Comparison of ENCODE assay signal across 25 mouse cellular contexts in genomic region chr16:10910541-10910940, GRCm38 (mm10).
A peak's percentile ranks its signal among the peaks of the same experiment; 100 is the strongest.
DNase-seq lines count a peak whose midpoint lies in the region; ATAC-seq lines count a peak whose summit lies in the region.
"Had no signal": no experiment of that assay in that cellular context is flagged by ENCODE, and none has a peak within 500 bp of the region (broad histone marks: within the 10 kb centered on the region; RNA-seq: fewer than 3 reads in every experiment).

No protein-coding gene starts in this region.

- no peaks in the 10 kb centered on the region for H3K36me3 ChIP-seq in heart, embryonic 12.5 days
- H3K36me3 ChIP-seq in midbrain, embryonic 16.5 days (ENCODE audit: control insufficient read depth, insufficient read depth, low read length): no peaks in the 10 kb centered on the region
- H3K36me3 ChIP-seq: forebrain, embryonic 10.5 days; G1E; heart, embryonic 13.5 days; hindbrain, embryonic 15.5 days had no signal

- intact Hi-C loops in heart, postnatal 10 days (cut with DNase I): no loop called here

- no peak overlapping the region for H3K4me3 ChIP-seq in heart, embryonic 12.5 days
- no peak overlapping the region for H3K4me3 ChIP-seq in midbrain, embryonic 16.5 days (ENCODE audit: low read depth, low read length)
- H3K4me3 ChIP-seq: forebrain, embryonic 10.5 days; forebrain, embryonic 13.5 days; gastrocnemius, adult 2 months; heart, embryonic 13.5 days; hindbrain, embryonic 15.5 days had no signal

- peak; percentile 70 for DNase-seq in adrenal gland, adult 2 months
- no peak for DNase-seq in adrenal gland, adult 18-20 months (ENCODE audit: low spot score in 2 of 2)
- DNase-seq in heart, postnatal 10 days: no peak
- DNase-seq in adrenal gland, postnatal 10 days: peak; percentile 37
- peak; percentile 62 to 66 for DNase-seq in adrenal gland, postnatal 36 days
- no peak for DNase-seq in right cerebral cortex, postnatal 25 days
- DNase-seq: B cell, adult 2 months; cerebellum, adult 18-20 months; cerebellum, adult 9-10 months; cerebellum, postnatal 14 days; forebrain, postnatal 0 days; gastrocnemius, adult 2 months; gastrocnemius, postnatal 14 days; heart, adult 11 months; kidney, adult 2 months had no signal

- no peak overlapping the region for H3K4me2 ChIP-seq in heart, embryonic 12.5 days
- no peak overlapping the region for H3K4me2 ChIP-seq in midbrain, embryonic 16.5 days (ENCODE audit: low read length)
- H3K4me2 ChIP-seq: forebrain, embryonic 13.5 days; heart, embryonic 13.5 days; hindbrain, embryonic 15.5 days had no signal

- H3K27me3 ChIP-seq in heart, embryonic 12.5 days (replicated peaks): no peaks in the 10 kb centered on the region
- H3K27me3 ChIP-seq in midbrain, embryonic 16.5 days (ENCODE audit: control insufficient read depth, insufficient read depth, low read depth, low read length): no peaks in the 10 kb centered on the region
- H3K27me3 ChIP-seq: CH12.LX; forebrain, embryonic 13.5 days; heart, embryonic 13.5 days; hindbrain, embryonic 15.5 days; Patski had no signal

- no peak overlapping the region for H3K9ac ChIP-seq in heart, embryonic 12.5 days
- H3K9ac ChIP-seq in midbrain, embryonic 16.5 days (ENCODE audit: low read depth, low read length): no peak overlapping the region
- H3K9ac ChIP-seq: forebrain, embryonic 13.5 days; forebrain, postnatal 0 days; heart, embryonic 13.5 days; hindbrain, embryonic 15.5 days had no signal

- 0 out of 2 replicates have a peak overlapping the region, but pooled peaks have one; percentile 11 for H3K27ac ChIP-seq in heart, embryonic 12.5 days (ENCODE audit: poor library complexity, severe bottlenecking)
- H3K27ac ChIP-seq in midbrain, embryonic 16.5 days (ENCODE audit: low read length): no peak overlapping the region
- H3K27ac ChIP-seq: forebrain, embryonic 10.5 days; forebrain, embryonic 13.5 days; gastrocnemius, adult 2 months; heart, embryonic 13.5 days; hindbrain, embryonic 15.5 days had no signal

- peaks cover 12% of the 10 kb centered on the region for H3K4me1 ChIP-seq in heart, embryonic 12.5 days (replicated peaks)
- H3K4me1 ChIP-seq in midbrain, embryonic 16.5 days (ENCODE audit: control insufficient read depth, insufficient read depth, low read length): no peaks in the 10 kb centered on the region
- H3K4me1 ChIP-seq: forebrain, embryonic 13.5 days; hindbrain, embryonic 15.5 days had no signal

- H3K9me3 ChIP-seq in heart, embryonic 12.5 days (replicated peaks): no peaks in the 10 kb centered on the region
- no peaks in the 10 kb centered on the region for H3K9me3 ChIP-seq in midbrain, embryonic 16.5 days (replicated peaks; ENCODE audit: control insufficient read depth, low read length, poor library complexity, severe bottlenecking)
- H3K9me3 ChIP-seq: forebrain, embryonic 10.5 days; forebrain, embryonic 13.5 days; G1E; heart, embryonic 13.5 days; hindbrain, embryonic 15.5 days had no signal

- 49% methylated on average over 7 of the region's 7 CpGs for WGBS in heart, embryonic 12.5 days
- 86% methylated on average over 7 of the region's 7 CpGs for WGBS in midbrain, embryonic 16.5 days

- no peak for ATAC-seq in heart, embryonic 12.5 days (ENCODE audit: insufficient number of reproducible peaks, low FRiP score)
- no peak for ATAC-seq in midbrain, embryonic 16.5 days
- ATAC-seq: forebrain, embryonic 13.5 days; forebrain, postnatal 0 days; intestine, postnatal 0 days; Patski had no signal

Comparison
In these comparisons a context has a peak if more than half of its experiments do, and no peak if none do; other contexts are left out.
1. DNase-seq: peak in adrenal gland, adult 2 months (single experiment), adrenal gland, postnatal 10 days (single experiment) and adrenal gland, postnatal 36 days (2 of 2); none in adrenal gland, adult 18-20 months (0 of 2), heart, postnatal 10 days (0 of 2) and right cerebral cortex, postnatal 25 days (single experiment).